Mouse (Mus musculus) CD4-positive, CD25-positive, alpha-beta regulatory T cell, adult 4 months (primary cell): ENCODE data around the gene Upp2. TPM values are rescaled to one million over a fixed set of nuclear protein-coding genes. Genes with fewer than 3 reads are reported as not detected.

ENCODE experiments used
- polyA plus RNA-seq, 2 experiments: library from polyadenylated mRNA; unstranded; fragments of 100-300 nt; shearing (Covaris generic); gene quantifications; one replicate each; pipeline ENCODE4 v1.2.1; 2017

The Upp2 gene
- polyA plus RNA-seq, 2 experiments from 2014 or later, result not detected

Other genes starting within 250 kb of the Upp2 start
- 1 to 10 TPM in 1 of 2 experiments, under 1 TPM in 1; 0.53 to 1.5 TPM for gene Acvr1c, start 209.4 kb upstream of the Upp2 start, polyA plus RNA-seq
- not detected for gene Gm17409, start 97.2 kb upstream of the Upp2 start, polyA plus RNA-seq
- under 1 TPM in 1 of 2 experiments, not detected in 1; 0.17 TPM for gene Acvr1, start 141 bp upstream of the Upp2 start, polyA plus RNA-seq